Mouse (Mus musculus) intestine, embryonic 15.5 days (tissue): ENCODE measurements around the gene Ewsr1. TPM values are rescaled to one million over a fixed set of nuclear protein-coding genes. Genes with fewer than 3 reads are reported as not detected.
"Not testable (repeated sequence)": the region's sequence is repeated elsewhere in the genome, so short reads cannot be mapped to it uniquely, and the experiment has no call there.

Experiments
- ATAC-seq: fragments of 200-750 bp; cut with Nextera tagmentation; 2 replicates; pipeline ENCODE4 v1.8.0; 2017; ENCODE audit warnings: moderate TSS enrichment, moderate library complexity
- H3K27ac ChIP-seq: fragments of 300-500 bp; sonication (generic); 2 replicates; pipeline ENCODE4 v1.5.1; 2015; ENCODE audit warnings: mild to moderate bottlenecking, inconsistent platforms
- H3K27me3 ChIP-seq: fragments of 300-500 bp; sonication (generic); replicated peaks from 2 replicates; pipeline ENCODE4 v1.6.1; 2015; ENCODE audit warnings: inconsistent platforms
- H3K36me3 ChIP-seq: fragments of 300-500 bp; sonication (generic); 2 replicates; pipeline ENCODE4 v1.6.1; 2015; ENCODE audit warnings: inconsistent platforms
- H3K4me1 ChIP-seq: fragments of 300-500 bp; sonication (generic); replicated peaks from 2 replicates; pipeline ENCODE4 v1.6.1; 2015; ENCODE audit warnings: inconsistent platforms
- H3K4me2 ChIP-seq: fragments of 300-500 bp; sonication (generic); replicated peaks from 2 replicates; pipeline ENCODE4 v1.6.1; 2015; ENCODE audit warnings: mild to moderate bottlenecking, inconsistent platforms
- H3K4me3 ChIP-seq: fragments of 300-500 bp; sonication (generic); replicated peaks from 2 replicates; pipeline ENCODE4 v1.5.1; 2015; ENCODE audit warnings: inconsistent platforms
- H3K9ac ChIP-seq: fragments of 300-500 bp; sonication (generic); 2 replicates; pipeline ENCODE4 v1.6.1; 2015; ENCODE audit warnings: inconsistent platforms
- H3K9me3 ChIP-seq: fragments of 300-500 bp; sonication (generic); 2 replicates; pipeline ENCODE4 v1.6.1; 2016; ENCODE audit warnings: inconsistent platforms
- WGBS: fragments of 180-500 bp; shearing (Covaris S2); methylation state at CpG from one replicate; pipeline ENCODE4 v1.1.7; 2015; 5-methylcytosine and 5-hydroxymethylcytosine counted together
- polyA plus RNA-seq: library from polyadenylated mRNA; unstranded; fragments of >200 nt; fragmentation: Nextera tagmentation; extraction: Ambion mirVana; gene quantifications from 2 replicates; pipeline ENCODE4 v1.2.1, GENCODE M21; 2015

The Ewsr1 gene
- polyA plus RNA-seq, 1 experiment from 2014 or later = 571 TPM

GRCm38 (mm10) chr11:5091706-5092105, 7.4 kb downstream of the Ewsr1 start:
- Histone ChIP-seq H3K27me3 (no peaks in the 10 kb centered on the region), H3K4me3 (no peak overlapping the region), H3K4me1 (peaks cover 11% of the 10 kb centered on the region), H3K9me3 (no peaks in the 10 kb centered on the region), H3K36me3 (peaks cover 28% of the 10 kb centered on the region), H3K9ac (no peak overlapping the region), H3K4me2 (no peak overlapping the region), H3K27ac (no peak overlapping the region)
- 34% methylated on average over 2 of the region's 2 CpGs for WGBS
- ATAC-seq = no peak

DNA sequence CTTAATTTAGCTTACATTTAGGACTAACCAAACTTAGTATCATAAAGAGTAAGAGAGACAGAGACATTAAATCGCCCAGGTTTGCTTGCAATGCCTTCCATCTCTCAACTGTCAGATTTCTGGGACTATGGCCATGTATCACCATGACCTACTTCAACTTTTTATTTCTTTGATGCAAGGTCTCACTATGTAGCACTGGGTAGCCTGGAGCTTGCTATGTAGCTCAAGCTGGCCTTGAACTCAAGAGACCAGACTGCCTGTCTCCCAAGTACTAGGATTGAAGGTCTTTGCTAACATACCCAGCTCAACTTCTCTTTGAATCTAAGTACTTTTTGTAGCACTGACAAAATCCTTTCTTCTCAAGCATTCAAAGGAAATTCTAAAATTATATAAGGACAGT, 9.9 kb downstream of the Ewsr1 start:
- H3K9ac ChIP-seq = no peak overlapping the region
- H3K4me1 ChIP-seq = 0 out of 2 replicates have a peak, but pooled peaks cover 2% of the 10 kb centered on the region
- H3K4me3 ChIP-seq = no peak overlapping the region
- no peaks in the 10 kb centered on the region for H3K9me3 ChIP-seq
- no peaks in the 10 kb centered on the region for H3K27me3 ChIP-seq
- ATAC-seq = no peak
- H3K36me3 ChIP-seq = peaks cover 48% of the 10 kb centered on the region
- 96% methylated on average over 1 of the region's 1 CpGs for WGBS
- no peak overlapping the region for H3K4me2 ChIP-seq
- no peak overlapping the region for H3K27ac ChIP-seq

GRCm38 (mm10) chr11:5076843-5077242, 22.2 kb downstream of the Ewsr1 start:
- H3K9ac ChIP-seq, H3K4me1 ChIP-seq, H3K4me3 ChIP-seq, H3K4me2 ChIP-seq, H3K9me3 ChIP-seq, H3K27ac ChIP-seq, H3K27me3 ChIP-seq: not testable (repeated sequence)
- peak; percentile 29; the same call in 1 of the 2 replicates for ATAC-seq
- H3K36me3 ChIP-seq = peaks cover 40% of the 10 kb centered on the region
- 79% methylated on average over 4 of the region's 5 CpGs for WGBS

- Histone ChIP-seq H3K27ac (no peak overlapping the region), H3K36me3 (peaks cover 41% of the 10 kb centered on the region), H3K9ac (no peak overlapping the region), H3K27me3 (no peaks in the 10 kb centered on the region), H3K4me2 (no peak overlapping the region), H3K4me3 (no peak overlapping the region), H3K9me3 (no peaks in the 10 kb centered on the region), H3K4me1 (no peaks in the 10 kb centered on the region)
- ATAC-seq = no peak
These were observed 23.3 kb downstream of the Ewsr1 start for GRCm38 (mm10) chr11:5075760-5076159.

DNA sequence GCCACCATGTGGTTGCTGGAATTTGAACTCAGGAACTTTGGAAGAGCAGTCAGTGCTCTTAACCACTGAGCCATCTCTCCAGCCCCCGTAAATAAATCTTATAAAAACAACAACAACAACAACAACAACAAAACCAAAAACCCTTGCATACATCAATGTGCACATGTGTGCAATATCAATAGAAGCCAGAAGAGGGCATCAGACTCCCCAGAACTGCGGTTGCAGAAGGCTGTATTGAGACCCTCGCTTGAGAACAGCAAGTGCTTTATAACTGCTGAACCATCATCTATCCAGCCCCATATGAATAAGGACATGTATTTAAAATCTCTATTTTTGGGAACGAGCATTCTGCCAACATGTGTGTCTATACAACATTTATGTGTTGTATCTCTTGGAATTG, 24.2 kb downstream of the Ewsr1 start:
- no peak overlapping the region for H3K4me3 ChIP-seq
- ATAC-seq = no peak
- 70% methylated on average over 4 of the region's 4 CpGs for WGBS
- H3K4me2 ChIP-seq = no peak overlapping the region
- no peaks in the 10 kb centered on the region for H3K27me3 ChIP-seq
- H3K36me3 ChIP-seq = peaks cover 42% of the 10 kb centered on the region
- H3K9ac ChIP-seq = no peak overlapping the region
- H3K27ac ChIP-seq = no peak overlapping the region
- no peaks in the 10 kb centered on the region for H3K9me3 ChIP-seq
- no peaks in the 10 kb centered on the region for H3K4me1 ChIP-seq

- H3K9ac ChIP-seq = no peak overlapping the region
- H3K9me3 ChIP-seq = no peaks in the 10 kb centered on the region
- H3K27me3 ChIP-seq = no peaks in the 10 kb centered on the region; the same call in 1 of the 2 replicates
- H3K27ac ChIP-seq = no peak overlapping the region
- H3K4me1 ChIP-seq = peaks cover 14% of the 10 kb centered on the region
- WGBS = 80% methylated on average over 9 of the region's 9 CpGs
- peaks cover 40% of the 10 kb centered on the region for H3K36me3 ChIP-seq
- H3K4me3 ChIP-seq = no peak overlapping the region
- no peak for ATAC-seq
- H3K4me2 ChIP-seq = no peak overlapping the region
These were observed 30.7 kb downstream of the Ewsr1 start for GRCm38 (mm10) chr11:5068126-5068971.

GRCm38 (mm10) chr11:5067063-5067462, 32.0 kb downstream of the Ewsr1 start:
- ATAC-seq = no peak
- Histone ChIP-seq H3K4me2 (no peak overlapping the region), H3K36me3 (peaks cover 28% of the 10 kb centered on the region), H3K4me1 (peaks cover 23% of the 10 kb centered on the region), H3K27me3 (peaks cover 5% of the 10 kb centered on the region; the same call in 1 of the 2 replicates), H3K9me3 (no peaks in the 10 kb centered on the region), H3K27ac (no peak overlapping the region), H3K9ac (no peak overlapping the region), H3K4me3 (no peak overlapping the region)

- peak within 1 kb of the TSS; percentile 76 for H3K4me3 ChIP-seq
- no peaks in the 10 kb centered on the region for H3K9me3 ChIP-seq
- H3K36me3 ChIP-seq = peaks cover 18% of the 10 kb centered on the region
- H3K27me3 ChIP-seq = peaks cover 21% of the 10 kb centered on the region
- peak within 1 kb of the TSS; percentile 82 for H3K9ac ChIP-seq
- peaks cover 36% of the 10 kb centered on the region for H3K4me1 ChIP-seq
- under 1% methylated on average over 50 of the region's 50 CpGs for WGBS
- ATAC-seq = peak; percentile 86
- peak within 1 kb of the TSS; percentile 74 for H3K27ac ChIP-seq
- peak within 1 kb of the TSS; percentile 95 for H3K4me2 ChIP-seq
These were observed 33.8 kb downstream of the Ewsr1 start, which contains the start of gene Gas2l1 for GRCm38 (mm10) chr11:5065056-5065821. Gas2l1 (minus strand) TSS chr11:5065327.

GRCm38 (mm10) chr11:5064282-5065055, 34.6 kb downstream of the Ewsr1 start:
- Histone ChIP-seq H3K4me1 (peaks cover 36% of the 10 kb centered on the region), H3K9me3 (no peaks in the 10 kb centered on the region), H3K4me3 (peak overlapping the region; percentile 76), H3K9ac (peak overlapping the region; percentile 82), H3K4me2 (peak overlapping the region; percentile 95), H3K27me3 (peaks cover 28% of the 10 kb centered on the region), H3K36me3 (peaks cover 17% of the 10 kb centered on the region), H3K27ac (0 out of 2 replicates have a peak overlapping the region, but pooled peaks have one; percentile 14)
- no peak for ATAC-seq
- 19% methylated on average over 38 of the region's 38 CpGs for WGBS

DNA sequence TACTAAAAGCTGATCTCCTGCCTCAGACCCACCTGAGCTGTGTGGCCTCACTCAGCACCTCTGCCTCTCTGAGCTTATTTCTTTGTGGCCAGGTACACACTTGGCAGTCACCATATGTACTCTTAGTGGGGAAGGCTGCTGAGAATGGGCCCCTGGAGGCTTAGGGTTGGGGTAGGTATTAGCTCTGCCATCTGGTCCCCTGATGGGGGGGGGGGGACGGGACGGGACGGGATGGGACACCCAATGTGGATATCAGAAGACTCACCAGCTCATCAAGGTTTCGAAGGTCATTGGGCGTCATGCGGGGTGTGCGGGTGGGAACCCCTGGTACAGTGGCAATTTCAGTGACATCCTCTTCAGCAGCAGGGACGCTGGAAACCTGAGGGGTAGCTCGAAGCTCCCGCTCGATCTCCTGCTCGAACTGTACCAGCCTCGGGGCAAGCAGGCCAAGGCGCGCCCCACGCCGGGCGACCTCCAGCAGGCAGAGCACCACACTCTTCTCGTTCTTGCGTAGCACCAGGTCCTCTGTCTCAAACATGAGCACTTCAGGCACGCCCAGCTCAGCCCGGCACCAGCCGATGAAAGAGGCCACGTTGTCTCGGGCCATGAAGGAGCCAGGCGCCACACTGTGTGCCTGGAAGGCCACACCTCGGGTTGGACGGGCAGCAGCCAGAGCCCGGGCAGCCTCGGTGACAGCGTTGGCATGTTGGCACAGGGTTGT, 35.3 kb downstream of the Ewsr1 start:
- H3K4me2 ChIP-seq = peak overlapping the region; percentile 95
- no peaks in the 10 kb centered on the region for H3K9me3 ChIP-seq
- H3K4me3 ChIP-seq = peak overlapping the region; percentile 76
- peaks cover 36% of the 10 kb centered on the region for H3K27me3 ChIP-seq
- H3K27ac ChIP-seq = no peak overlapping the region
- ATAC-seq = no peak
- peak overlapping the region; percentile 82; the same call in 1 of the 2 replicates for H3K9ac ChIP-seq
- peaks cover 41% of the 10 kb centered on the region for H3K4me1 ChIP-seq
- H3K36me3 ChIP-seq = peaks cover 9% of the 10 kb centered on the region
- WGBS = 62% methylated on average over 31 of the region's 31 CpGs

DNA sequence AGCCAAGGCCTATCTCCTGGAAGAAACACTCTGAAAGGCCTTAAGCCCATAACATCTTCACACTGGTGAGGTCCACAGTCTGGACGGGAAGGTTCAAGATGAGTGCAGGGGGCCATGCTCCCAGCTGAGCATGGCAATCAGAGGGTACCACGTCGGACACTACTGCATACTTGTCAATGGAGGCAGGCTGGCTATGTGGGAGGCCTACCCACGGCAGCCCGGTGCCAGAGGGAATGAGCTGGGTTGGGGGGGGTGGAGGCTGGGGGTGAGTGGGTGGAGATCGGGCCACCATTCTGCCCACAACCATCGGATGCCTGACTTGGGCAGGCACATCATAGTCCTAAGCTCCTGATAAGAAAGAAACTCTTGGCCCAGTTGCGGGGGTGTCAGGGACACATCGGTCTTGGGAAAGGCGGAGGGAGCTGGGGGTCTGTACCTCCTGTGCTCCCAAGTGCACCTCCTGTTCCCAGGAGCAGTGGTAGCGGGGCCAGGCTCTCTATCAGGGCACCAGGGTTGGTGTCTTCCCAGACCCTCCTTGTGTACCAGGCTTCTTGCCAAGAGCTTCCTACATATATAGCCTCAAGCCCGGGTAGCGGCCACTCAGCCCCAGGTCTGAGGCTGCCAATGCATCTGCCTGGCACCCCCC, 36.1 kb downstream of the Ewsr1 start:
- no peaks in the 10 kb centered on the region for H3K9me3 ChIP-seq
- 74% methylated on average over 13 of the region's 13 CpGs for WGBS
- peaks cover 2% of the 10 kb centered on the region; the same call in 1 of the 2 replicates for H3K36me3 ChIP-seq
- H3K4me3 ChIP-seq = no peak overlapping the region
- peak overlapping the region; percentile 95; the same call in 1 of the 2 replicates for H3K4me2 ChIP-seq
- H3K27me3 ChIP-seq = peaks cover 41% of the 10 kb centered on the region
- peaks cover 46% of the 10 kb centered on the region for H3K4me1 ChIP-seq
- H3K9ac ChIP-seq = no peak overlapping the region
- no peak for ATAC-seq
- H3K27ac ChIP-seq = no peak overlapping the region
